Mouse (Mus musculus) hindbrain, postnatal 0 days (tissue): ENCODE data around the gene Tubg2. TPM values are rescaled to one million over a fixed set of nuclear protein-coding genes. Genes with fewer than 3 reads are reported as not detected.

Experiments used
- ATAC-seq: fragments of 200-750 bp; cut with Nextera tagmentation; 2 replicates; pipeline ENCODE4 v1.8.0; 2017; ENCODE audit warnings: mild to moderate bottlenecking, moderate TSS enrichment, moderate library complexity
- DNase-seq: peaks from one replicate; pipeline ENCODE4 v3.0.0-alpha.2; 2015; ENCODE audit warnings: low spot score
- H3K27ac ChIP-seq: fragments of 300-500 bp; sonication (generic); 2 replicates; pipeline ENCODE4 v1.5.1; 2014; ENCODE audit warnings: mild to moderate bottlenecking
- H3K27me3 ChIP-seq: fragments of 300-500 bp; sonication (generic); 2 replicates; pipeline ENCODE4 v1.6.1; 2014; ENCODE audit warnings: low read length, mixed read lengths; ENCODE audit not compliant: insufficient read depth
- H3K36me3 ChIP-seq: fragments of 300-500 bp; sonication (generic); 2 replicates; pipeline ENCODE4 v1.6.1; 2014; ENCODE audit warnings: low read length, mixed read lengths; ENCODE audit not compliant: insufficient read depth
- H3K4me1 ChIP-seq: fragments of 300-500 bp; sonication (generic); 2 replicates; pipeline ENCODE4 v1.6.1; 2014; ENCODE audit warnings: antibody characterized with exemption, low read length, mixed read lengths; ENCODE audit not compliant: insufficient read depth
- H3K4me2 ChIP-seq: fragments of 300-500 bp; sonication (generic); 2 replicates; pipeline ENCODE4 v1.6.1; 2014; ENCODE audit warnings: low read depth, mild to moderate bottlenecking, low read length, moderate library complexity, mixed read lengths
- H3K4me3 ChIP-seq: fragments of 300-500 bp; sonication (generic); 2 replicates; pipeline ENCODE4 v1.5.1; 2014; ENCODE audit warnings: low read length
- H3K9ac ChIP-seq: fragments of 300-500 bp; sonication (generic); replicated peaks from 2 replicates; pipeline ENCODE4 v1.6.1; 2014; ENCODE audit warnings: mild to moderate bottlenecking, low read length, moderate library complexity, mixed read lengths
- H3K9me3 ChIP-seq: fragments of 300-500 bp; sonication (generic); 2 replicates; pipeline ENCODE4 v1.6.1; 2016; ENCODE audit warnings: low read length, mixed read lengths
- CTCF ChIP-seq: IDR thresholded peaks from 2 replicates; pipeline ENCODE4 v1.5.1; 2016; ENCODE audit warnings: antibody characterized with exemption, control low read depth, low read depth
- WGBS: fragments of 180-500 bp; shearing (Covaris S2); extraction: QIAGEN DNeasy Blood & Tissue Kit; methylation state at CpG from one replicate; pipeline ENCODE4 v1.1.7; 2014; 5-methylcytosine and 5-hydroxymethylcytosine counted together
- polyA plus RNA-seq: library from polyadenylated mRNA; unstranded; fragments of >200 nt; fragmentation: Nextera tagmentation; extraction: Ambion mirVana; gene quantifications from 2 replicates; pipeline ENCODE4 v1.2.1, GENCODE M21; 2015
- total RNA-seq: library from RNA; depleted of rRNA; stranded (reverse); fragments of >200 nt; gene quantifications from 2 replicates; pipeline ENCODE4 v1.2.3, GENCODE M21; 2014

The Tubg2 gene
- total and polyA plus RNA-seq, 2 experiments from 2014 or later, result 29.7 to 62.8 TPM

DNA sequence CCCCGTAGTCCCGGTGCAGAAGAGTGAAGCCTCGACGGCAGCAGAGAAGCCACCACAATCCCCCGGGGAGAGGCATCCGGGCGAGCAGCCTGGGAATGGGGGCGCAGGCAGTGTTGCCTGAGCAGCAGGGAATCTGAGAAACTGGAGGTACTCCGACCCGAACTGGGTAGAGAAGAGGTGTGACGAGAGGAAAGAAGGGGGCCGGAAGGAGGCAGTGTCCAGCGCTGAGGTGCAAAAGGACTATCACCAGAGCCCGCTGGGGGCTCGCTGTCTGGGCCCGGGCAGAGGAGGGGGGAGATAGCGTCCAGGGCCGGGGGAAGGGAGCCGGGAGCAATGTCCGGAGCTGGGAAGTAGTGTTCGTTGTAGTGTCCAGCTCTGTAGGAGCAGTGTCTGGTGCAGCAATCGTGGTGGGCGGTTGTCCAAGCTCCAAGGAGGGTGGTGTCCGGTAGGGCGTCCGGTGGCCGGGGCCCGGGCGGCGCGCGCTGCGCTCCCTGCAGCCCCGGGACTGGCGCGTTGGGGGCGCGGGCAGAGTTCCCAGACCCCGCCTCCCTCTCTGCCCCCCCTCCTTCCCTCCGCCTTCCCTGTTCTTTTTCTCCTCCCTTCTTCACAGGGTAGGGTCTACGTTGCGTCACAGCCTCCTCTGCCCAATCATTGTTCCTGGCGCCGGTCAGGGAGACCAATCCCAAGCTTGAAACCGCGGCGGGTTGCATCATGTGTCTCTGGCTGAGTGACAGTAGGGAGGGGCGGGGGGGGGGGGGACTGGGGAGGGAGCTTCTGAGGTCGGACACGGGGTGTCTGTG is 15.3 kb downstream of the Tubg2 start, which contains the start of gene Plekhh3:
Gene Plekhh3 (minus strand): TSS at position 541 of the 800 bp plus-strand sequence.
- peak within 1 kb of the TSS; percentile 62 for H3K4me3 ChIP-seq
- H3K9ac ChIP-seq, result peak within 1 kb of the TSS; percentile 57
- peak; percentile 98 for DNase-seq
- peak within 1 kb of the TSS; percentile 83 for H3K27ac ChIP-seq
- H3K36me3 ChIP-seq, result peaks cover 4% of the 10 kb centered on the region; the same call in 1 of the 2 replicates
- H3K4me1 ChIP-seq, result peaks cover 34% of the 10 kb centered on the region
- peak; percentile 46 for TF ChIP-seq CTCF
- under 1% methylated on average over 46 of the region's 50 CpGs for WGBS
- peaks cover 20% of the 10 kb centered on the region; the same call in 1 of the 2 replicates for H3K27me3 ChIP-seq
- no peaks in the 10 kb centered on the region for H3K9me3 ChIP-seq
- peak; percentile 96 for ATAC-seq
- peak within 1 kb of the TSS; percentile 89 for H3K4me2 ChIP-seq

- ATAC-seq (0 out of 2 replicates have a peak, but pooled peaks have one; percentile 0), DNase-seq (peak; percentile 85)
- 0 out of 2 replicates have a peak, but pooled peaks cover 15% of the 10 kb centered on the region for H3K27me3 ChIP-seq
- TF ChIP-seq CTCF, result 0 out of 2 replicates have a peak, but pooled peaks have one; percentile 1
- under 1% methylated on average over 31 of the region's 31 CpGs for WGBS
- H3K4me2 ChIP-seq, result peak overlapping the region; percentile 89
- H3K27ac ChIP-seq, result peak overlapping the region; percentile 83
- peaks cover 34% of the 10 kb centered on the region for H3K4me1 ChIP-seq
- H3K9ac ChIP-seq, result peak overlapping the region; percentile 51
- peaks cover 4% of the 10 kb centered on the region; the same call in 1 of the 2 replicates for H3K36me3 ChIP-seq
- no peaks in the 10 kb centered on the region for H3K9me3 ChIP-seq
- peak overlapping the region; percentile 62 for H3K4me3 ChIP-seq
Observed at GRCm38 (mm10) chr11:101171721-101172433, 16.2 kb downstream of the Tubg2 start.

DNA sequence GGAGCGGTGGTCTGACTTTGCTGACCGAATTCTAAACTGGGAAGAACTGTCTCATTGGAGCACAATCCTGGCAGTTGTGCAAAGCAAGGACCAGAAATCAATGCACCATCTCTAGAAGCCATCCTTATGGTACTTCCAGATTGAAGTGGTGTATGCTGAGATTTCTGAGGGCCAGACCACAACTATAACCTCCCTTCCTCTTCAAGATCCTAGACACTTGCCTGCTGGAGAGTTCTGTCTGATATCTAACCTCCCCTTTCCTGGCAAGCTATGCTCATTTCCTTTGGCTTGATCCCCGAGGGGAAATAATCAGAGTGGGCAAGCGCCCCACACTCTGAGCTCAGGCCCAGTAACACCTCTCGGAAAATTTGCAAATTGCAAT is 16.7 kb downstream of the Tubg2 start:
- no peaks in the 10 kb centered on the region for H3K9me3 ChIP-seq

GRCm38 (mm10) chr11:101173112-101173511 is 17.4 kb downstream of the Tubg2 start:
- Histone ChIP-seq H3K27me3 (0 out of 2 replicates have a peak, but pooled peaks cover 5% of the 10 kb centered on the region), H3K4me3 (peak overlapping the region; percentile 25; the same call in 1 of the 2 replicates)

More for the DNA sequence above, 16.7 kb downstream of the Tubg2 start:
- DNase-seq (no peak), ATAC-seq (no peak)
- Histone ChIP-seq H3K4me1 (peaks cover 34% of the 10 kb centered on the region), H3K4me3 (peak overlapping the region; percentile 62), H3K36me3 (peaks cover 3% of the 10 kb centered on the region; the same call in 1 of the 2 replicates), H3K4me2 (peak overlapping the region; percentile 89), H3K27ac (peak overlapping the region; percentile 83), H3K27me3 (0 out of 2 replicates have a peak, but pooled peaks cover 11% of the 10 kb centered on the region), H3K9ac (peak overlapping the region; percentile 51)
- no peak for TF ChIP-seq CTCF
- WGBS, result 13% methylated on average over 5 of the region's 5 CpGs

DNA sequence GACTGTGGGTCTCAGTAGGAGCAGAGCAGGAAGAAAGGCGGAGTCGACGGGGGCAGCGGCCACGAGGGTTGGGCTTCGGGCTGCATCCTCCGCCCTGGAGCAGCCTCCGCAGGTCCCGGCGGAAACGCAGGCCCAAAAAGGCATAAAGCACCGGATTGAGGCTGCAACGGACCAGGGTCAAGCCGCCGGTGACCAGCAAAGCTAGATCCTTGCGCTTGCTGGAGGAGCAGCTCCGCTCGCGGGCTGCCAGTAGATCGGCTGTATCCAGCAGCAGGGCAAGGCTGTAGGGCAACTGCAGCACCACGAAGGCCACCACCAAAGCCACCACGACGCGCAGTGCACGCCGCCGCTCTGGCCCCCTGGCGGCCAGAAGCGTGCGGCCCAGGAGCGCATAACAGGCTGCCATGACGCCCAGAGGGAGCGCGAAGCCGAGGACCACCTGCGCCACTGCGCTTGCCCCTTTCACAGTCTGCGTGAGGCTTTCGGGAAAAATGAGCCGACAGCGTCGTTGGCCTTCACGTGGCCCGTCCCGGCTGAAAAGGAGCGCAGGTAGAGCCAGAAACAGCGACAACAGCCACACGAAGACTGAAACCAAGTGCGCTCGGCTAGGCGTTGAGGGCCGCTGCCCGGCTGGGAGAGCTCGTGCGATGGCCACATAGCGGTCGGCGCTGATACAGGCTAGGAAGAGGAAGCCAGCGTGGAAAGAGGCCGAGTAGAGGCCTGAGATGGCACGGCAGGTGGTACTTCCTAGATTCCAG is 18.1 kb downstream of the Tubg2 start:
- Histone ChIP-seq H3K4me2 (peak overlapping the region; percentile 60), H3K27ac (peak overlapping the region; percentile 75), H3K9me3 (no peaks in the 10 kb centered on the region), H3K4me1 (peaks cover 31% of the 10 kb centered on the region), H3K4me3 (peak overlapping the region; percentile 25), H3K36me3 (no peaks in the 10 kb centered on the region), H3K27me3 (no peaks in the 10 kb centered on the region), H3K9ac (peak overlapping the region; percentile 45)
- 1% methylated on average over 61 of the region's 61 CpGs for WGBS
- peak; percentile 53 for ATAC-seq
- peak; percentile 89 for TF ChIP-seq CTCF
- peak; percentile 90 for DNase-seq

More at GRCm38 (mm10) chr11:101173112-101173511, 17.4 kb downstream of the Tubg2 start:
- no peak for TF ChIP-seq CTCF
- ATAC-seq (no peak), DNase-seq (no peak)
- H3K9me3 ChIP-seq, result no peaks in the 10 kb centered on the region
- H3K4me1 ChIP-seq, result peaks cover 34% of the 10 kb centered on the region
- H3K27ac ChIP-seq, result peak overlapping the region; percentile 75; the same call in 1 of the 2 replicates
- H3K36me3 ChIP-seq, result no peaks in the 10 kb centered on the region
- peak overlapping the region; percentile 45; the same call in 1 of the 2 replicates for H3K9ac ChIP-seq
- peak overlapping the region; percentile 60 for H3K4me2 ChIP-seq
- 7% methylated on average over 11 of the region's 11 CpGs for WGBS

DNA sequence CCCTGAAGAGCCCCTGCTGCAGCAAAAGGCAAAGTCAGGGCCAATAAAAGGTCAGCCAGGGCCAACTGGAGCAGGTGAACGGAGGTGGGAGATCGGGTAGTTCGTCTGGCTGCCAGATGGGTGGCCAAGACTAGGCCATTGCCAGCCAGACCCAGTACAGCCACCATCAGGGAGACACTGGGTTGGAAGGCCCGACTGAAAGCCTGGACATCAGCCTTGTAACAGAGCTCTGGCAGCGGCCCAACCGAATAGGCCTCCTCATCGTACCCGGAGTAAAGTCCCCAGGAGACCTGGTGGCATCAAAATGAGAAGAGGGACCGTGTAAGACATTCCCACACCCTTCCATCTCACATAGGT is 18.7 kb downstream of the Tubg2 start:
- Histone ChIP-seq H3K4me3 (peak overlapping the region; percentile 25), H3K4me1 (peaks cover 25% of the 10 kb centered on the region), H3K36me3 (no peaks in the 10 kb centered on the region), H3K9me3 (no peaks in the 10 kb centered on the region), H3K9ac (peak overlapping the region; percentile 45), H3K27ac (peak overlapping the region; percentile 75), H3K4me2 (peak overlapping the region; percentile 60), H3K27me3 (no peaks in the 10 kb centered on the region)
- no peak for TF ChIP-seq CTCF
- DNase-seq (no peak), ATAC-seq (no peak)
- WGBS, result 30% methylated on average over 9 of the region's 9 CpGs
